Mouse (Mus musculus) spleen, postnatal 4 days (tissue): ENCODE results near the gene Eme1.

Source experiments
- DNase-seq, 2 experiments: peaks; one replicate each; pipeline ENCODE4 v3.0.0; 2022; ENCODE audit warnings: low spot score in 2 of 2

The Eme1 gene

DNA sequence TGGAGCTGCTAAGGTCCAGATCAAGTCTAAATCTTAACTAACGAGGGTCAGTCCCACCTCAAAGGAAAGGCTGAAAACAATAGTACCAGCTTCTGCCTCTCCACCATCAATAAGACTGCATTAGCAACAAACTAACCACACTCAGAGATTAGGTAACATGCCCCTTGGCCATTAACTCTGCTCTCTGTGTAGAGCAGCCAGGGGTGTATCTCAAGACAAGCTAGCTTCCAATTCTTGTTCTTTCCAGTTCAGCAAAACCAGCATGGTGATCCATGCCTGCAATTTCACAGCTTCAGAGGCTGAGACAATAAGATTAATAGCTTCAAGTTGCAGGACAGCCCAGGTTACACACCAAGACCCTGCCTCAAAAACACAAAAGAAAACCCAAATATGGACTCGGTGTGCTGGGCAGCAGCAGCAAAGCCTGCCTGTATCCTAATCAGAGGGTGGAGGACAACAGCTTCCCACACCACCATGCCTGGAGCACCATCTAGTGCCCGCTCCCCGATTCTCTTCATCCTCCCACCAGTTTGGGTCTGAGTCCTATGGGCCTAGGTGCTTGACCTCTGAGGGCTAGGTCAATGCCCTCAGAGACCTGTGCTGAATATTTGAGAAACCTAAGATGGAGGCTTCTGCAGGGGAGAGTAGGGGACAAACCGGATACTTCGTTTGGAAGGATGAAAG, 55.2 kb downstream of the Eme1 start:
- no peak for DNase-seq

DNA sequence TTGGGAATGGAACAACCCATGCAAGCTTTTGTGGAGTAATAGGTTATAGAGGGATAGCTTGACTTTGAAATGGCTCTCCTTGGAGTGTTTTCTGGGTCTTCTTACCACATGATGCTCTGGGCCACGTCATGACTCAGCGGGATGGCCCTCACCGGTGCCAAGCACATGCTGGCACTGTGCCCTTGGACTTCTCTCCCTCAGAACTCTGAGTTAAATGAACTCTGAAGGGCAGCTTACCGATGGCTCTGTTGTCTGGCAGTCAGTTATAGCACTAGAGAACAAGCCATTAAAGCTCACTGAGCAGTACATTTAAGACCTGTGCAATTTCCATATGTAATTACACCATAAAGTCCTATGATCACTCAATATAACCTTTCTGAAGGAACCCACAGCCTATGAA, 56.4 kb downstream of the Eme1 start:
- no peak for DNase-seq

DNA sequence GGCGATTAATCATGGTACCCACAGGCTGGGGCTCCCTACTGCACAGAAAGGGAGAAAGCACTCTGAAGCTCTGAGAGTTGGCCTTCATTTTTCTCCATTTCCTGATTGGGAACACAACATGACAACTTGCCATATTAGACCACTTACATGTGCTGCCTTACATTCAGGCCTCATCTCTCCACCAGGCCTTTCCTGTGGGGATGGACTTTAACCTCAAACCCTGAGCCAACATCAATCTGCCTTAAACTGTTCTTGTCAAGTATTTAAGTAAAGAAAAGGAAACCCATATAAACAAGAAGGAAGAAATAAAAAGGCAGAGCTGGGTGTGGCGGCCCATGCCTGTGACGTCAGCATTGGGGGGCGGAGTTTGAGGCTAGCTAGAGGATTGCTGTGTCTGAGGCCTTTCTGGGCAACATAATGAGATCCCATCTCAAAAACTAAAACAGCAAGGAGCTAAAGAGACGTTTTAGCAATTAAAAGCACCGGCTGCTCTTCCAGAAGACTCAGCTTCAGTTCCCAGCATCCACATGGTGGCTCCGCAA, 57.4 kb downstream of the Eme1 start:
- DNase-seq = peak; percentile 54 to 76
